Mouse (Mus musculus): ENCODE results near the gene Lmod3. TPM values are rescaled to one million over a fixed set of nuclear protein-coding genes. Genes with fewer than 3 reads are reported as not detected.
"Not testable (repeated sequence)": the region's sequence is repeated elsewhere in the genome, so short reads cannot be mapped to it uniquely, and the experiment has no call there.

The Lmod3 gene
- total and polyA plus RNA-seq, 2 experiments from 2014 or later: 0.21 TPM; not detected in 1

- TF ChIP-seq CTCF (IDR thresholded peaks at IDR 0.05; ENCODE audit: low read depth): no peak
- no peak overlapping the region for H3K4me2 ChIP-seq (ENCODE audit: low read depth, low read length)
- H3K27me3 ChIP-seq (ENCODE audit: insufficient read depth, low read length): no peaks in the 10 kb centered on the region
- 93% methylated on average over 2 of the region's 2 CpGs for WGBS
- H3K27ac ChIP-seq: no peak overlapping the region
- no peak for ATAC-seq
- no peaks in the 10 kb centered on the region for H3K4me1 ChIP-seq (ENCODE audit: insufficient read depth, low read length)
- no peak overlapping the region for H3K9ac ChIP-seq (replicated peaks; ENCODE audit: low read length)
- no peaks in the 10 kb centered on the region for H3K9me3 ChIP-seq (ENCODE audit: low read length)
- H3K4me3 ChIP-seq (ENCODE audit: low read length): no peak overlapping the region
- DNase-seq (ENCODE audit: low spot score): no peak
- no peaks in the 10 kb centered on the region for H3K36me3 ChIP-seq (ENCODE audit: insufficient read depth, low read length)
These were observed 14.6 kb upstream of the Lmod3 start for GRCm38 (mm10) chr6:97267132-97267531.

GRCm38 (mm10) chr6:97266661-97267060 lies 14.1 kb upstream of the Lmod3 start:
- no peak overlapping the region for H3K9ac ChIP-seq (replicated peaks; ENCODE audit: low read length)
- DNase-seq (ENCODE audit: low spot score): no peak
- WGBS: 82% methylated on average over 4 of the region's 4 CpGs
- TF ChIP-seq CTCF (IDR thresholded peaks at IDR 0.05; ENCODE audit: low read depth): no peak
- no peak overlapping the region for H3K4me2 ChIP-seq (ENCODE audit: low read depth, low read length)
- H3K36me3 ChIP-seq (ENCODE audit: insufficient read depth, low read length): no peaks in the 10 kb centered on the region
- H3K4me1 ChIP-seq (ENCODE audit: insufficient read depth, low read length): no peaks in the 10 kb centered on the region
- no peak for ATAC-seq
- H3K4me3 ChIP-seq (ENCODE audit: low read length): no peak overlapping the region
- H3K9me3 ChIP-seq (ENCODE audit: low read length): no peaks in the 10 kb centered on the region
- no peaks in the 10 kb centered on the region for H3K27me3 ChIP-seq (ENCODE audit: insufficient read depth, low read length)
- H3K27ac ChIP-seq: no peak overlapping the region

DNA sequence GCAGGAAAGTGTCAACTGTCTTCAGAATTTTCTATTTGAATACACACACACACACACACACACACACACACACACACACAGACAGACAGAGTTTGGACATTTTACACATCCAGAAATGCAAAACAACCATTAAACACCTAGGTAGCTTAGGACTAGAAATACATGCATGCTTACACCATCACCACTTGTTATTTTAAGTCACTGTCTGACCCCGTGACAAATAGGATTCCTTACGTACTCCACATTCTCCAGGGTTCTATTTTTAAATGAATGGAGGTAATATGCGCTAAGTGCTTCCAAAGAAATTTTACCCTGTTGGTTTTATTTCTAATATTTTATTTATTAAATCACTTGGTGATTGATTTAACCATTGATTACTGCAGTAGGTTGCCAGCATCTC lies 13.1 kb upstream of the Lmod3 start:
- H3K4me1 ChIP-seq (ENCODE audit: insufficient read depth, low read length): no peaks in the 10 kb centered on the region
- no peak overlapping the region for H3K4me2 ChIP-seq (ENCODE audit: low read depth, low read length)
- no peak for ATAC-seq
- no peaks in the 10 kb centered on the region for H3K27me3 ChIP-seq (ENCODE audit: insufficient read depth, low read length)
- no peak for TF ChIP-seq CTCF (IDR thresholded peaks at IDR 0.05; ENCODE audit: low read depth)
- no peak overlapping the region for H3K4me3 ChIP-seq (ENCODE audit: low read length)
- no peak overlapping the region for H3K27ac ChIP-seq
- WGBS: 78% methylated on average over 3 of the region's 3 CpGs
- DNase-seq (ENCODE audit: low spot score): no peak
- H3K9me3 ChIP-seq (ENCODE audit: low read length): no peaks in the 10 kb centered on the region
- no peaks in the 10 kb centered on the region for H3K36me3 ChIP-seq (ENCODE audit: insufficient read depth, low read length)
- H3K9ac ChIP-seq (replicated peaks; ENCODE audit: low read length): no peak overlapping the region

GRCm38 (mm10) chr6:97265240-97265639 lies 12.7 kb upstream of the Lmod3 start:
- TF ChIP-seq CTCF (IDR thresholded peaks at IDR 0.05; ENCODE audit: low read depth): no peak
- DNase-seq (ENCODE audit: low spot score) (no peak), ATAC-seq (no peak)
- no peak overlapping the region for H3K9ac ChIP-seq (replicated peaks; ENCODE audit: low read length)
- 88% methylated on average over 8 of the region's 8 CpGs for WGBS
- H3K4me1 ChIP-seq (ENCODE audit: insufficient read depth, low read length): no peaks in the 10 kb centered on the region
- no peak overlapping the region for H3K4me2 ChIP-seq (ENCODE audit: low read depth, low read length)
- H3K9me3 ChIP-seq (ENCODE audit: low read length): no peaks in the 10 kb centered on the region
- H3K4me3 ChIP-seq (ENCODE audit: low read length): no peak overlapping the region
- no peaks in the 10 kb centered on the region for H3K27me3 ChIP-seq (ENCODE audit: insufficient read depth, low read length)
- no peaks in the 10 kb centered on the region for H3K36me3 ChIP-seq (ENCODE audit: insufficient read depth, low read length)
- H3K27ac ChIP-seq: no peak overlapping the region

GRCm38 (mm10) chr6:97263750-97264149 lies 11.2 kb upstream of the Lmod3 start:
- not testable (repeated sequence) for H3K27ac ChIP-seq; H3K27me3 ChIP-seq (ENCODE audit: insufficient read depth, low read length); H3K4me2 ChIP-seq (ENCODE audit: low read depth, low read length); H3K36me3 ChIP-seq (ENCODE audit: insufficient read depth, low read length); H3K4me1 ChIP-seq (ENCODE audit: insufficient read depth, low read length); H3K9ac ChIP-seq (replicated peaks; ENCODE audit: low read length); ATAC-seq; H3K9me3 ChIP-seq (ENCODE audit: low read length); DNase-seq (ENCODE audit: low spot score); H3K4me3 ChIP-seq (ENCODE audit: low read length)
- TF ChIP-seq CTCF (IDR thresholded peaks at IDR 0.05; ENCODE audit: low read depth): 0 out of 2 replicates have a peak, but pooled peaks have one; percentile 4

DNA sequence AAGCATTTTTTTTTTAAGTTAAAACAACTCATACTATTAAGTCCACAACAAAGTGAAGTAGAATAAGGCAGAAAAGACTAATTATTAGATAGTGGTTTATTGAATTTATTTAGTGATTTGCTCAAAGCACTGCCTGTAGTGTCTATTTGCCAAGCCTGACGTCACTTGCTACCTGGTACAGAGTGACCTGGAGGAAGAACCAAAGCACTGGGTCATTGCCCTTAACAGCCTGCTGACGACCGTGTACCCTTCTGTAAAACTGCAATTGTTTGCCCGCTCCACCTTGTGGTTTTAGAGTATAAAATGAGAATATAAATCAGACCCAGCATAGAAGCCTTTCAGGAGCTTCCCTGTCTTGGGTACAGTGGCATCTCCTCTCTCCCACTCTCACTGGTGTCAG lies 9.7 kb upstream of the Lmod3 start:
- H3K27me3 ChIP-seq (ENCODE audit: insufficient read depth, low read length): no peaks in the 10 kb centered on the region
- no peak overlapping the region for H3K4me3 ChIP-seq (ENCODE audit: low read length)
- no peak for TF ChIP-seq CTCF (IDR thresholded peaks at IDR 0.05; ENCODE audit: low read depth)
- ATAC-seq (no peak), DNase-seq (ENCODE audit: low spot score) (no peak)
- H3K27ac ChIP-seq: no peak overlapping the region
- no peak overlapping the region for H3K9ac ChIP-seq (replicated peaks; ENCODE audit: low read length)
- no peak overlapping the region for H3K4me2 ChIP-seq (ENCODE audit: low read depth, low read length)
- H3K36me3 ChIP-seq (ENCODE audit: insufficient read depth, low read length): no peaks in the 10 kb centered on the region
- 70% methylated on average over 4 of the region's 4 CpGs for WGBS
- H3K4me1 ChIP-seq (ENCODE audit: insufficient read depth, low read length): no peaks in the 10 kb centered on the region
- H3K9me3 ChIP-seq (ENCODE audit: low read length): no peaks in the 10 kb centered on the region

DNA sequence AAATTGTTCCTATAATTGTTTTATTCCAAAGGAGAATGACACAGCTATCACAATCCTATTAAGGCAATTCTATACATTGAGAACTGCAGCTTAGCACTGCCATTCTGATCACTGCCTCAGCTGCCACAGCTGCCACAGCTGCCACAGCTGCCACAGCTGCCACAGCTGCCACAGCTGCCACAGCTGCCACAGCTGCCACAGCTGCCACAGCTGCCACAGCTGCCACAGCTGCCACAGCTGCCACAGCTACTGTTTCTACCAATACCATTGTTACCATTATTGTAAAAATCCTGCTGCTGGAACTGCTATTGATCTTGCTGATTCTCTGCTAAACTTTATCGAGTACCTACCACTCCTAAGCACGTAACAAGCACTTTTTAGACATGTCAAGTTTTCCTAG lies 7.4 kb upstream of the Lmod3 start:
- not testable (repeated sequence) for H3K27ac ChIP-seq; H3K27me3 ChIP-seq (ENCODE audit: insufficient read depth, low read length); H3K4me1 ChIP-seq (ENCODE audit: insufficient read depth, low read length); H3K4me2 ChIP-seq (ENCODE audit: low read depth, low read length); H3K36me3 ChIP-seq (ENCODE audit: insufficient read depth, low read length); ATAC-seq; H3K9me3 ChIP-seq (ENCODE audit: low read length); DNase-seq (ENCODE audit: low spot score); H3K9ac ChIP-seq (replicated peaks; ENCODE audit: low read length); H3K4me3 ChIP-seq (ENCODE audit: low read length)
- 85% methylated on average over 2 of the region's 2 CpGs for WGBS

All from hindbrain, postnatal 0 days (tissue).